Mouse (Mus musculus): ENCODE results near the gene Esm1.

Esm1 gene

DNA sequence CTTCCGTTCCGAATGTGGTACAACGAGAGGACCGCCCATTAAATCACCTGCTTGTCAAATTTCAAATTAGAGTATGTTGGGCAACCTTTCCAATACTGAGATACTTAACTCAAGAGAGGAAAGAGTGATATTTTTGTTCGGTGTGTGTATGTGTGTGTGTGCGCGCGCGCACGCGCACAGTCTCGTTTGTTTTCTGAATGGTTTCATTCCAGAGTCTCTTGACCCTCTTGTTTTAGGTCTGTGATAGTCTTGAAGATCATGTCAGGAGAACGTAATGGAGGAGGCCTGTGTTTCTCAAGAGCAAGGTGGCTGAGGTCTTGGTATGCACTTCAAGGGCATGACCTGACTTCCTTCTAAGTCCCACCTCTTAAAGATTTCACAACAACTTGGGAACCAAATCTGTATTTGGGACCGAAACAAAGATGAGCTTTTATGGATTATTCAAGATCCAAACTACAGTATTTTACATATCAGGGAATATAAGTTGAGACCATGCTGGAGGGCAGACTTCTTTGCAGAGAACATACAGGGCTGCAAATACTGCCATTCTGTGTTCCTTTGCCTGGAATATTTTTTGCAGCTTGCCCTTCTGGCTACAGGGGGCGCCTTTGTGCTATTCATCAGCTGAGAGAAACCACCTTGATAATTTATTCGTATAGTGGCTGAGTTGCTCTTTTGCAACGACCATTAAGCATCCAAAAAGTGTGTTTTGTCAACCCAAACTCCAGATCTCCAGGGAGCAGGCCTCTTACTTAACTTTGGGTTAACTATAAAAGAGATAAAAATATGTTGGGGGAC, 18.4 kb downstream of the Esm1 start:
- peak; percentile 82 for DNase-seq

GRCm38 (mm10) chr13:113242129-113242528, 32.7 kb downstream of the Esm1 start:
- no peak for DNase-seq

GRCm38 (mm10) chr13:113245025-113245424, 35.6 kb downstream of the Esm1 start:
- peak; percentile 26 for DNase-seq

DNA sequence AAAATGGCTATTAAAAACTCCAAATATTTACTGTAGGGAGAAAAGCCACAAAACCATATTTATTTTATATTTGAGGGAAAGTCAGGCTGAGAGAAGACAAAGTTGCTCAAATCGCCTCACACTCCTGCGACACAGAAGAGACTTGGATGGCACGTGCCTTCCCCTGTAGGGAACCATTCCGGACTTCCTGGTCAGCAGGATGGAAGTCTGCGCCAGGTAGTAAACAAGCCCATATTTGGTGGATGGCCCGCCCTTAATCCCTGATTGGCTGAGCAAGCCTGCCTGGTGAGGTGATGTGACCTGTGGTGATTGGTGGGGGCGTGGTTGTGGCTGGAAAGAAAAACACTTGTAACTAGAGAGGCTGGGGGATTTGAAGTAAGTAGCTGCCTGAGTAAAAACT, 43.1 kb downstream of the Esm1 start:
- DNase-seq = peak; percentile 62

GRCm38 (mm10) chr13:113256766-113257165, 47.3 kb downstream of the Esm1 start:
- no peak for DNase-seq

DNA sequence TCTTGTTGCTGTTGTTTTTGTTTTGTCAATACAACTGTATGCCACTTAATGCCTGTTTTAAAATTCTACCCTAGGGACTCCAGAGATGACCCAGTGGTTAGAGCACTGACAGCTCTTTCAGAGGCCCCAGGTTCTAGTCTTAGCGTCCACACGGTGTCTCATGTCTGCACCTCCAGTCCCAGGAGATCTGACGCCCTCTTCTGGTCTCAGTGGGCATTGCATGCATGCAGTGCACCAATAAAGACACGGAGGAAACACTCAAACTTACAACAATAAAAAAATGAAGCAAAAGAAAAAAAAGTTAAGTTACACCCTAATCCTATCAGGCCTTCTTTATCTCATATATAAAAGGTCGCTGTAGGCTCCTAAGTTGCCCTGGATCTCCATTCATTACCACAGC, 47.7 kb downstream of the Esm1 start:
- no peak for DNase-seq

- DNase-seq = no peak
These were observed 49.8 kb downstream of the Esm1 start for GRCm38 (mm10) chr13:113259237-113259636.

DNA sequence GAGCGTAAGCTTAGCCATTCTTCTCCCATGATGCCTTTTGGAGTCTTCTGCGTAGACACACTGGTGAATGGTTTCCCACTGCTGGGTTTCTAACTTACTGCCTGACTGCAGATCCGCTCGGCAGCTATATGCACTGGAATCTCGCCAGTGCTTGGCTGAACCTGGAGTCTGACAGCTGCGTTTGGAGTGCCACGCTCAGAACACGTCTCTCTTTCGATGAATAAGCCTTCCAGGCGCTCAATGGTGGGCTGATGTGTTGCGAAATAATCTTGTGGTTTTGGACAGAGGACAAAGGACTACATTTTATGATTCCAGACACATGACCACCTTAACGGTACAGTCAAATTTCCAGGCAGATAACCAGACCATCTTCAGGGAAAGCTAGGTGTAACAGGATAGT, 53.4 kb downstream of the Esm1 start:
- DNase-seq = no peak

DNA sequence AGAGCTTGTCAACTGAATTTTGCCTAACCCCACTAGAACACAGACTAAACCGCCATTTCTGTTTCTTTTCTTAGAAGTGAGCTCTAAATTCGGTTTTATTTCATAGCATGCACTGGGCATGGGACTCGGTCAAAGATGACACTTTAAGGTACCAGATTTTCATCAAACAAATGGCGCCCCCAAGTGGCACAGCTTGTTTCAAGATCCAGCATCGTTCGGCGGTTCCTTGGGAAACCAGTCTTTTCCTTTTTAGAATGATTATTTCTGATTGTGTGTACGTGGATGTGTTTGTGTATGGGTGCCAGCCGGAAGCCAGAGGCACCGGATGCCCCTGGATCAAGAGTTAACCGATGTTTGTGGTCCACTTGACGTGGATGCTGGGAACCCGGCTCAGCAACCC, 55.8 kb downstream of the Esm1 start:
- DNase-seq = peak; percentile 75

DNA sequence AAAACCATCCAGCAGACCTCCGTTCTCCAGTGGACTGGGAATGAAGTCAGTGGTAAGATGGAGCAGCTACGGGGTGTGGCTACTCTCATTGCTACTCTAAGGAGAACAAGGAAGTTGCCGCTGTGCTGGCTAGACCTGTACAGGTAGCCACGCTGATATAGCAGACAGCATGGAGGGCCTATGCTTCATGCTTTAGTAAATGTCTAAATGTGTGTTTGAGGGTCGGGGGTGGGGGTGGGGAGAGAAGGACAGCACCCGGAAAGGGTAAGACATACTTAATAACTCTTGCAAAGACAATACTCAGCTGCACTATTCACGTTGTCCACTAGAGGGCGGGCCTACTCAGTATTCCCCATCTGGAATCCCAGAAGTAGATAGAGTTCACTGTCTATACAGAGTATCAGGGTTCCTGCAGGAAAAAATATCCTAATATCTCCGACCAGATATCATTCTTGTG, 57.1 kb downstream of the Esm1 start:
- peak; percentile 89 for DNase-seq

GRCm38 (mm10) chr13:113267204-113267603, 57.7 kb downstream of the Esm1 start:
- DNase-seq = peak; percentile 13

Measured in lung, postnatal 36 days (tissue).